Mouse (Mus musculus) hindbrain, embryonic 14.5 days (tissue): ENCODE data around the gene Lrrc10. TPM values are rescaled to one million over a fixed set of nuclear protein-coding genes. Genes with fewer than 3 reads are reported as not detected.

ENCODE experiments used
- ATAC-seq: fragments of 200-750 bp; cut with Nextera tagmentation; 2 replicates; pipeline ENCODE4 v1.8.0; 2017; ENCODE audit warnings: moderate number of reproducible peaks, mild to moderate bottlenecking, moderate TSS enrichment, moderate library complexity; ENCODE audit not compliant: low FRiP score
- DNase-seq: peaks from one replicate; pipeline ENCODE4 v3.0.0-alpha.2; 2015; ENCODE audit warnings: low spot score
- H3K27ac ChIP-seq: fragments of 300-500 bp; sonication (generic); 2 replicates; pipeline ENCODE4 v1.5.1; 2014; ENCODE audit warnings: mild to moderate bottlenecking, moderate library complexity
- H3K27me3 ChIP-seq: fragments of 300-500 bp; sonication (generic); 2 replicates; pipeline ENCODE4 v1.6.1; 2014; ENCODE audit warnings: mild to moderate bottlenecking, low read length, mixed read lengths; ENCODE audit not compliant: control insufficient read depth, insufficient read depth
- H3K36me3 ChIP-seq: fragments of 300-500 bp; sonication (generic); replicated peaks from 2 replicates; pipeline ENCODE4 v1.6.1; 2014; ENCODE audit not compliant: control insufficient read depth, insufficient read depth
- H3K4me1 ChIP-seq: fragments of 300-500 bp; sonication (generic); replicated peaks from 2 replicates; pipeline ENCODE4 v1.6.1; 2014; ENCODE audit warnings: antibody characterized with exemption, low read length, mixed read lengths; ENCODE audit not compliant: control insufficient read depth, insufficient read depth
- H3K4me2 ChIP-seq: fragments of 300-500 bp; sonication (generic); replicated peaks from 2 replicates; pipeline ENCODE4 v1.6.1; 2014; ENCODE audit warnings: mild to moderate bottlenecking, moderate library complexity
- H3K4me3 ChIP-seq: fragments of 300-500 bp; sonication (generic); replicated peaks from 2 replicates; pipeline ENCODE4 v1.5.1; 2014; ENCODE audit warnings: mild to moderate bottlenecking, low read length
- H3K9ac ChIP-seq: fragments of 300-500 bp; sonication (generic); 2 replicates; pipeline ENCODE4 v1.6.1; 2014
- H3K9me3 ChIP-seq: fragments of 300-500 bp; sonication (generic); 2 replicates; pipeline ENCODE4 v1.6.1; 2016; ENCODE audit warnings: low read length; ENCODE audit not compliant: control insufficient read depth
- WGBS: fragments of 180-500 bp; shearing (Covaris S2); extraction: QIAGEN DNeasy Blood & Tissue Kit; methylation state at CpG from one replicate; pipeline ENCODE4 v1.1.7; 2014; 5-methylcytosine and 5-hydroxymethylcytosine counted together
- polyA plus RNA-seq: library from polyadenylated mRNA; unstranded; fragments of >200 nt; fragmentation: Nextera tagmentation; extraction: Ambion mirVana; gene quantifications from 2 replicates; pipeline ENCODE4 v1.2.1, GENCODE M21; 2014

Lrrc10 gene
- polyA plus RNA-seq, 1 experiment from 2014 or later, result not detected

DNA sequence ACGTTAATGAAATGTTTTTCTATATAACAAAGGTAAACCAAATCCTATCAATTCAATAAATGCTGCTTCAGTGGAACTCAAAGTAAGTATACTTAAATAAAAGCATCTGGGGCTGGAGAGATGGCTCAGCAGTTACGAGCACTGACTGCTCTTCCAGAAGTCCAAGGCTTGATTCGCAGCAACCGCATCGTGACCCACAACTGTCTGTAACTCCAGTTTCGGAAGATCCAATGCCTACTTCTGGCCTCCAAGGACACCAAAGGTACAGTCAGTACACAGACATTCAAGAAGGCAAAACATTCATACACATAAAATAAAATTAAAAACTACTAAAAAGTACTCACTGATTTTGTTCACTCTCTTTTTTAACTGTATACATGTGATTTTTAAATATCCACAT is 51.0 kb downstream of the Lrrc10 start:
- 86% methylated on average over 6 of the region's 6 CpGs for WGBS
- H3K9ac ChIP-seq, result no peak overlapping the region
- DNase-seq (no peak), ATAC-seq (no peak)
- H3K36me3 ChIP-seq, result 0 out of 2 replicates have a peak, but pooled peaks cover 12% of the 10 kb centered on the region
- no peaks in the 10 kb centered on the region for H3K27me3 ChIP-seq
- no peak overlapping the region for H3K4me2 ChIP-seq
- no peaks in the 10 kb centered on the region for H3K9me3 ChIP-seq
- H3K4me3 ChIP-seq, result no peak overlapping the region
- H3K27ac ChIP-seq, result no peak overlapping the region
- peaks cover 9% of the 10 kb centered on the region for H3K4me1 ChIP-seq

Other genes with a start within 250 kb of the Lrrc10 start
- 0.08 TPM in 1 of 2 replicates, not detected in the other for gene Myrfl, start 148.4 kb upstream of the Lrrc10 start, polyA plus RNA-seq
- 44.8 and 48.0 TPM in 2 replicates for gene Rab3ip, start 94.6 kb upstream of the Lrrc10 start, polyA plus RNA-seq
- not detected in 2 replicates for gene Gm10271, start 72.7 kb upstream of the Lrrc10 start, polyA plus RNA-seq
- 0.09 and 0.26 TPM in 2 replicates for gene Best3, start 59.0 kb upstream of the Lrrc10 start, polyA plus RNA-seq
- 281 and 288 TPM in 2 replicates for gene Cct2, start 18.5 kb downstream of the Lrrc10 start, polyA plus RNA-seq
- 27.0 and 32.2 TPM in 2 replicates for gene Frs2, start 103.2 kb downstream of the Lrrc10 start, polyA plus RNA-seq
- 111 and 113 TPM in 2 replicates for gene Yeats4, start 179.2 kb downstream of the Lrrc10 start, polyA plus RNA-seq
- not detected in 2 replicates for gene 9530003J23Rik, start 193.4 kb downstream of the Lrrc10 start, polyA plus RNA-seq
- 30.1 and 32.5 TPM in 2 replicates for gene Lyz2, start 237.0 kb downstream of the Lrrc10 start, polyA plus RNA-seq
- not detected in 2 replicates for gene Lyz1, start 247.5 kb downstream of the Lrrc10 start, polyA plus RNA-seq